Mouse (Mus musculus): Measurements from ENCODE around the gene Lamb1. TPM values are rescaled to one million over a fixed set of nuclear protein-coding genes. Genes with fewer than 3 reads are reported as not detected.

Gene Lamb1
- total RNA-seq, 2 experiments from 2014 or later: 16.8 to 17.1 TPM

DNA sequence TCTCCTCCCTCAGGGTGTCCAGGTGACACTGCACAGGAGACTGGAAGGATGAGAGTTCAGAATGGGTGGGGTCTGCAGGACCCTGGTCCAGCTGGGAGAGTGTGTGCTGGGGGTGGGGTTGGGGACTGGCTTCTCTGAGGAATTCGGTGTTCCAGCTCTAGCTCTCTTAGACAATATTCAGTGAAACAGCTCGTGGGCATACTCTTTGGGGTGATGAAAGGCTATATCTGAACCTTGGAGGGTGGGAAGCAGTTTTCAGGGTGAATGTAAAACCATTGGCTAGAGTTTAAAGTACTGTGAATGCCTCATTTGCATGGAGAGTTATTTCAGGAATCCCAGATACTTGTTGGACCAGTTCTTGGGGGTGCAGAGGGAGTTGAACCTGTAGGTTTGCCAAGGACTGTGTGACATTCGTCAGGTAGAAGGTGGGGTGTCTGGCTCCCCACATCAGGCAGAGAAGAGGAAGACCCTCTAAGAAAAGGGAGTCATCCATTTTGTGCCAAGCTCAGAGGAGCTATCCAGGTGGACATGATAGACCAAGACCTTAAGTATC lies 25.9 kb upstream of the Lamb1 start:
- intact Hi-C loops (cut with DNase I): no loop called here
- no peak for DNase-seq (ENCODE audit: extremely low spot score in 1 of 2, low spot score in 2 of 2)
- no peak overlapping the region for H3K27ac ChIP-seq
- H3K4me3 ChIP-seq: no peak overlapping the region
- TF ChIP-seq CTCF (IDR thresholded peaks at IDR 0.05): no peak

DNA sequence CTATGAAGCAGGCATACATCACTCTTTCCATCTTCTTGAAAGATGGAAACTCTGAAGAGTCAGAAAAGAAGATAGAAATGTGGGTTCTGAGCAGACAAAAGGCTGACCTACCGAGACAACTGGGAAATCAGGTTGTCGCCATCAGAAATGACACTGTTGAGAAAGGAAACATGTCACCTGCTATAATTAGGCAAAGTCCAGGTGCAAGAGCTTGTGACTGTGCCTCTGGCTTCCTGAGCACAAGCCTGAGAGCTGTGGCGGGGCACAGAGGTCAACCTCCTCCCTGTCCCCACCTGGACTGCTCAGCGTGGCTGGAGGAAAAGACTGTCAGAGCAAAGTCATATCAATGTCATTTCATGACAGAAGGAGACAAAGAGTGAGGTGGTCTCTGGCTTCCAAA lies 25.2 kb upstream of the Lamb1 start:
- intact Hi-C loops (cut with DNase I): no loop called here
- no peak for TF ChIP-seq CTCF (IDR thresholded peaks at IDR 0.05)
- H3K27ac ChIP-seq: no peak overlapping the region
- no peak overlapping the region for H3K4me3 ChIP-seq
- DNase-seq (ENCODE audit: extremely low spot score in 1 of 2, low spot score in 2 of 2): no peak

DNA sequence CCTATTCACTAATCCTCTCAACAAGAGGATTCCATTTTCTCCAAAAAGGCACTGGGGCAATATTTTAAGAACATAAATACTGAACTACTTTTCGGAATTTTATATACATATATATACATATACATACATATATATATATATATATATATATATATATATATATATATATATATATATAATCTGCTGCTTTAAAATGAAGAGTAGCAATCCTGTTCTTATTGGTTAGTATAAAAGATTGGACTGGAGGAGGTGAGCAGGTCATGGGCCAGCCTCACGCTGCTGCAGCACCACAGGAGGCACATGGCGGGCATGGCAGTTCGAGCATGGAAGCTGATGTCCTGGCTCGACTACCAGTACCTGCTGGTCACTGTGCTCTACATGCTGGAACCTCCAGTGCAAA lies 24.6 kb upstream of the Lamb1 start, which contains the start of gene Gm6993:
Gm6993 (plus strand) TSS at position 301 of the 400 bp plus-strand sequence.
- no peak for TF ChIP-seq CTCF (IDR thresholded peaks at IDR 0.05)
- no peak within 1 kb of the TSS for H3K27ac ChIP-seq
- intact Hi-C loops (cut with DNase I): no loop called here
- DNase-seq (ENCODE audit: extremely low spot score in 1 of 2, low spot score in 2 of 2): no peak
- no peak within 1 kb of the TSS for H3K4me3 ChIP-seq

DNA sequence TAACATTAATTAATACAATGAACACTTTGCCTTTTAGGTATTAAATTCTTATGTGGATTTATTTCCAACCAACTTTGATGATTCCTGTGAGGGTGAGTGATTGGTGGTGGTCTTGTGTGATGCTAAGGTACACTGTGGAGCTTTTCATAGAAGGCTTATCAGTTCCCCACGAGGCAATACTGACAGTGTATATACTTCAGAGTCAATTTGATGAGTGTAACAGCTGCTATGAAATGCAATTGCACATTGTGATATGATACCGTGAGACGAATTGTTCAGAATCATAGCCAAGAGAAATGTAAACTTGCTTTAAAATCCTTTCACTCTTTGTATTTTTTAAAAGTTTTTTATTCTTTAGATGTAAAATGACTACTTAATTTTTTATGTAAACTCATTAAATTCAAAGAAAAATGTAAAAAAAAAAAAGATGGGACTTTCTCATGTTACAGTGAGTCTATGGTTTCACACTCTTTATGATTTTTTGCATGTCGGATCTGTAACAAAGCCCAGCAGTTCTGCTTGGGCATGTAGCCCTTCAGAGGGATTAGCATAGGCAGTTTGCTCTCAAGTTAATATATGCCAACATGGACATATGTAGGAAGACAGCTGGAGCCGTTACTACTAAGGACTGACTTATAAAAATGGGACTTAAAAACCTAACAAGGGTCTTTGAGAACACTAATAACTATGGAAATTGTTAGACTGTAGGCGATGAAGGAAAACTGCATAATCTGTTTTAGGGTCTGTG lies 23.3 kb upstream of the Lamb1 start:
- no peak for TF ChIP-seq CTCF (IDR thresholded peaks at IDR 0.05)

DNA sequence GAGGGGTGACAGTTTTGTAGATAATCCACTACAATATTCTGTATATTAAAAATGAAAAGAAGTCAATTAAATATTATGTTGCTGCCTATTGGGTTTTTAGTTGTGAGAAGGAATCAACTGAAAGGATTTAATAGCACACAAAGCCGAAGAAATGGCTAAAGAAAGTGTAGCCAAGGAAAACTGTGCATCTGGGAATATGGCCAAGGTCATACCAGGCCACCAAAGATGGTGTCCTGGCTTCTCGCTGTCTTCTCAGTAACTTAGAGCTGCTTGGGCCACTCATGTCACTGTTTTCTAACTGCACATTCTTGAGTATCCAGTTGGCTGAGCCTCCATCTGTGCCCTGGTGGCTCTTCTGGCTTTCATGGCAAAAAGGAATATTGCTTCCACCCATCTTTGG lies 21.0 kb upstream of the Lamb1 start:
- no peak overlapping the region for H3K27ac ChIP-seq
- no peak for DNase-seq (ENCODE audit: extremely low spot score in 1 of 2, low spot score in 2 of 2)
- TF ChIP-seq CTCF (IDR thresholded peaks at IDR 0.05): no peak
- intact Hi-C loops (cut with DNase I): no loop called here
- no peak overlapping the region for H3K4me3 ChIP-seq

More for the DNA sequence above, 23.3 kb upstream of the Lamb1 start:
- intact Hi-C loops (cut with DNase I): no loop called here
- no peak for DNase-seq (ENCODE audit: extremely low spot score in 1 of 2, low spot score in 2 of 2)
- no peak overlapping the region for H3K27ac ChIP-seq
- no peak overlapping the region for H3K4me3 ChIP-seq

DNA sequence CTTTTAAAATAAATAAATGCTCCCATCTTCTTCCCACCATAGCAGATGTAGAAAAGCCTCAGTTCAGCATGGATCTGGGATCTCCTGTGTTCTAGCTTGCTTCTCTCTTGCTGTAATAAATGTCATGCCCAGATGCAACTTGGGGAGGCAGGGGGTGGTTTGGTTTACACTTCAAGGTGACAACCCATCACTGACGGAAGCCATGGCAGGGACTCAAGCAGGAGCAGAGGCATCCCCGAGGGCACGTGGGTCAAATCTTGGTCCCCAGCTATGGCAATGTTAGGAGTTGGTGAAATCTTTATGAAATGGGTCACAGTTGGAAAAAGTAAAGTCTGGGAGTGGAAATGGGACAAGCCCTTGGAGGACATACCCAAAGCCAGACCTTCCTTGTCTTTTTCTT lies 20.3 kb upstream of the Lamb1 start:
- Histone ChIP-seq H3K27ac (no peak overlapping the region), H3K4me3 (no peak overlapping the region)
- intact Hi-C loops (cut with DNase I): no loop called here
- TF ChIP-seq CTCF (IDR thresholded peaks at IDR 0.05): no peak
- no peak for DNase-seq (ENCODE audit: extremely low spot score in 1 of 2, low spot score in 2 of 2)

DNA sequence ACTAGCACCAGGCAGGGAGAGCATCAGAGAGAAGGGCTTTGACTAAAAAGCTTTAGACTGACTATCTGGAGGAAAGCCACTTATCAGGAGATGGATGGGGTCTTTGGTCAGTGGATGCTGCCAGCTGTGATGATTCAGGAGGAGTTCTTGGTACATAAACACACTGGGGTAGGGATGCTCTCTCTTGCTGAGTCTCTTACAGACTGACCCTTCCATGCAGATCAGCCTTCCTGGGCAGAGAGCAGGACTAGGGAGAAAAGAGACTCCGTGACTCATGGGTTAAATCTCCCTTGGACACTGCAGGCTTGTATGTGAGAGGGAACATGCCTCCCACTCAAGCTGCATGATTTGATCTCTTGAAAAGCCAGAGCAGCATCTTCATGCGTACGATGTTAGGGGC lies 18.9 kb upstream of the Lamb1 start:
- Histone ChIP-seq H3K27ac (no peak overlapping the region), H3K4me3 (no peak overlapping the region)
- intact Hi-C loops (cut with DNase I): no loop called here
- no peak for TF ChIP-seq CTCF (IDR thresholded peaks at IDR 0.05)
- no peak for DNase-seq (ENCODE audit: extremely low spot score in 1 of 2, low spot score in 2 of 2)

DNA sequence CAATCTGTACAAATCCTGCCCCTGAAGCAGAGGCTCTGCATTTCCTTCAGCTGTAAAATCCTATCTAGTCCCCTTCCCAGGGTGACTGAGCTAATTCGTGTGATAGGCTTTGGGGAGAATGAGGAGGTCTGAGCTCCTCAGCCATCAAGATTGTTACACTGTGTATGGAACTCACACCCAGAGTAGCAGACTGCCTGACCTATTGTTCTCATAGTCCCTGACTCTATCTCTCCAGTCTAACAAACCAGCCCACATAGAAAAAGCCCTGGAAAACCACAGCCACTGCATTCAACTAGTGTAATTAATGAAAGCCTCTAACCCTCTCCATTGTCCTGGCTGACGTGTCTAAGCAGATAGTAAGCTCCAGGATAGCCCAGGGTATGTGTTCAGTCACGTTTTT lies 18.4 kb upstream of the Lamb1 start:
- DNase-seq (ENCODE audit: extremely low spot score in 1 of 2, low spot score in 2 of 2): no peak
- TF ChIP-seq CTCF (IDR thresholded peaks at IDR 0.05): no peak
- intact Hi-C loops (cut with DNase I): no loop called here
- H3K27ac ChIP-seq: no peak overlapping the region
- no peak overlapping the region for H3K4me3 ChIP-seq

DNA sequence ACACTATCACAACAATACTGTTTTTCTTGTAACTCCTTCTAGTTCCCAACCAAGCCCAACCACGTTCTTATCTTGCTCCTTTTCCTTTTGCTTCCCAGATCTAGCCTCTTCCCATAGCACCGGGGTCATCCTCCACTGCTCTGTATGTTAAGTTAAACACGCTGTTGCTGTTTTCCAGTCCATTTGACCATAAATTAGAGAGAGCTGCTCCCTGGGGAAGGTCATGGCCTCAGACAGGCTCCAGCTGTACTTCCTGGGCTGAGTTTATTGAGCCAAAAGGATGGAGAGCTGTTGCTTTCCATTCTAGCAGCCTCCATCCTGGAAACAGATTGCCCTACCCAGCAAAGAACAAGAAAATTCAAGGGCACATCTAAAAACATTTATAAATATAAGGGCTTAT lies 16.9 kb upstream of the Lamb1 start:
- no peak for TF ChIP-seq CTCF (IDR thresholded peaks at IDR 0.05)
- DNase-seq (ENCODE audit: extremely low spot score in 1 of 2, low spot score in 2 of 2): no peak
- intact Hi-C loops (cut with DNase I): no loop called here
- Histone ChIP-seq H3K27ac (no peak overlapping the region), H3K4me3 (no peak overlapping the region)

DNA sequence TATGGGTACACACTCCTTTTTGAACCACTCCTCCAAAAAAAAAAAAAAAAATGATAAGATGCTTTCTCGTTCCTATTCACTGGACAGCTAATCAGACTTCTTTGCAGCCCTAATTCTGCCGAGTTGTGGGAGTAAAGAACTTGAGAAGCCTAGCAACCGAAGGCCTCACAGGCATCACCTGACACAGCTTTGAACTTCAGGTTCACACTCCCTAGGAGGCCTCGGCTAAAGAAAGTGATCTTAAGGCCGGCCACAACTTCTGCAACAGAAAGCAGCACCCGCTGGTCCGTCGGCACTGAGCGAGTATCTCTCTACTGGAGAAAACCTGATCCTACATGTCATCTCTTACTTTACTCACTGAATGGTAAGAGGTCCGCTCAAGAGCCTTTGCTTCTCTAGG lies 16.4 kb upstream of the Lamb1 start:
- Histone ChIP-seq H3K4me3 (no peak overlapping the region), H3K27ac (no peak overlapping the region)
- no peak for TF ChIP-seq CTCF (IDR thresholded peaks at IDR 0.05)
- intact Hi-C loops (cut with DNase I): no loop called here
- no peak for DNase-seq (ENCODE audit: extremely low spot score in 1 of 2, low spot score in 2 of 2)

DNA sequence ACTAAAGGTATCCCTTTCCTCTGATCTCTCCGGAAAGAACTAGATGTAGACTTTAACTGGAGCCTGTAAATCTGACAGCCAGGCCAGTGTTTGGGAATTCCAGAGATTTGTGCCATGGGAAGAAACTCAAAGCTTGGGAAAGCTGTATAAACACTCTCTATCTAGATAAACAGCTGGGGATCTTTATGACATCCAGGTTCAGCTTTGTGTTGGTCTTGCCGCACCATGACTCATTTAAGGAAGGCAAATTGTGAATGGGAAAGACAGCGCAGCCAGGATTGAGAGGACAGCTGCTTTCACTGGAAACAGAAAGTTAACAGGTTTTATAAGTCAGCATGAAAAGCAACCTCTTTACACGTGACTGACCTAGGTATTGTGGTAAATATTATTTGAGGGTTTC lies 12.8 kb upstream of the Lamb1 start:
- no peak for DNase-seq (ENCODE audit: extremely low spot score in 1 of 2, low spot score in 2 of 2)
- TF ChIP-seq CTCF (IDR thresholded peaks at IDR 0.05): no peak
- intact Hi-C loops (cut with DNase I): no loop called here
- H3K4me3 ChIP-seq: no peak overlapping the region
- no peak overlapping the region for H3K27ac ChIP-seq

DNA sequence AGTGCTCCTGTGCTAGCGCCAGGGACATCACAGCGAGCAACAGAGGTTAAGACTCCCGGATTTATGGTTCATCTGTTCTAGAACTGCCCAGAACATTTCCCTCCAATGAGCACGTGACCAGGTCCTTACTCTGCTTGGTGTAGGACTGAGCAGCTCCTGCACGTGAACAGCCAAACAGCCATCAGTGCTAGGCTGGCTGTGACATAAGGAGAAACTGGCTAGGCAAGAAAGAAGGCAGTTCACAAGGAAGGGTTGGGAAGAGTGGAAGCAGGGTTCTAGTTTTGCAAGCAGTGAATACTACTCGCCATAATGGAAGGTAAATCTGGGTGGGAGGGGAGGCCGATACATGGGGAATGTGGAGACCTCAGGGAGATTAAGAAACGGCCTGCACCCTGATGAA lies 10.1 kb upstream of the Lamb1 start:
- Histone ChIP-seq H3K4me3 (no peak overlapping the region), H3K27ac (no peak overlapping the region)
- TF ChIP-seq CTCF (IDR thresholded peaks at IDR 0.05): no peak
- no peak for DNase-seq (ENCODE audit: extremely low spot score in 1 of 2, low spot score in 2 of 2)
- intact Hi-C loops (cut with DNase I): no loop called here
